ENCODE assay signal across 8 mouse cellular contexts in the genomic region with DNA sequence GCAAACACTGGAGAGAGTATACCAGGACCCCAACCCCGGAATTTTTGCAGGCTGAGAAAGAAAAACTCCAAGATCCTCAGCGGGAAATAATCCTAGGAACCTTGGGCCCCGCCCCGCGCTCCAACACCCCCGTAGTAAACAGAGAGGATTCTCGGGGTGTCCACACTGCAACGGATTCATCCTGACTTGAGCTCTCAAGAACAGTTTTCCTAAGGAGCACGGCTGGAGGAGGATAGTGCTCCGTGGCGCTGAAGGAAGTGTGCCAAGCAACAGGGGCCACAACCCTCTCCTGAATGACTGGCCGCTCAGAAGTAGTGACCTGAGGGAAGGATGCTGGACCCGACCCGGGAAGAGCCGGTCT. TPM values are rescaled to one million over a fixed set of nuclear protein-coding genes. Genes with fewer than 3 reads are reported as not detected.
DNase-seq lines count a peak whose midpoint lies in the region; ATAC-seq and TF ChIP-seq lines count a peak whose summit lies in the region.

No protein-coding gene starts in this region.

- no peak for TF ChIP-seq POLR2A in bone marrow, adult 2 months (IDR thresholded peaks at IDR 0.05; ENCODE audit: borderline replicate concordance, control insufficient read depth, low read depth, low read length)

- DNase-seq in kidney, postnatal 4 days, result no peak
- DNase-seq in frontal cortex, postnatal 36 days (ENCODE audit: low spot score in 2 of 2), result peak; percentile 36
- peak; percentile 6 for DNase-seq in lung, postnatal 36 days
- DNase-seq in yolk sac, embryonic 10.5 days (ENCODE audit: low spot score), result no peak
- no peak for DNase-seq in B cell, adult 2 months
- DNase-seq in thymus, postnatal 10 days (ENCODE audit: low spot score in 2 of 2), result no peak

- ATAC-seq in kidney, embryonic 16.5 days (ENCODE audit: low FRiP score, low TSS enrichment), result no peak

- WGBS in kidney, embryonic 16.5 days, result under 1% methylated on average over 15 of the region's 15 CpGs
- WGBS in bone marrow, adult 2 months, result under 1% methylated on average over 15 of the region's 15 CpGs

- H3K9me3 ChIP-seq in kidney, embryonic 16.5 days (ENCODE audit: low read length), result no peaks in the 10 kb centered on the region

- peaks cover 6% of the 10 kb centered on the region; the same call in 1 of the 2 replicates for H3K4me1 ChIP-seq in kidney, embryonic 16.5 days (ENCODE audit: insufficient read depth, low read length)
- no peaks in the 10 kb centered on the region for H3K4me1 ChIP-seq in bone marrow, adult 2 months (ENCODE audit: control insufficient read depth, insufficient read depth, low read length)

- H3K4me2 ChIP-seq in kidney, embryonic 16.5 days (replicated peaks; ENCODE audit: low read depth, low read length), result peak overlapping the region; percentile 85

- TF ChIP-seq CTCF in bone marrow, adult 2 months (IDR thresholded peaks at IDR 0.05; ENCODE audit: control insufficient read depth, insufficient read depth, low read length), result no peak

- H3K36me3 ChIP-seq in kidney, embryonic 16.5 days (ENCODE audit: insufficient read depth, low read length), result peaks cover 4% of the 10 kb centered on the region; the same call in 1 of the 2 replicates

- H3K9ac ChIP-seq in kidney, embryonic 16.5 days (replicated peaks; ENCODE audit: low read length), result peak overlapping the region; percentile 87

- H3K27ac ChIP-seq in kidney, embryonic 16.5 days (ENCODE audit: low read length), result peak overlapping the region; percentile 98
- peak overlapping the region; percentile 92 for H3K27ac ChIP-seq in bone marrow, adult 2 months (ENCODE audit: control insufficient read depth, insufficient read depth, low read depth, low read length, poor library complexity)

- H3K4me3 ChIP-seq in kidney, embryonic 16.5 days (ENCODE audit: low read length), result peak overlapping the region; percentile 91
- H3K4me3 ChIP-seq in bone marrow, adult 2 months (replicated peaks; ENCODE audit: control insufficient read depth, low read depth, low read length), result peak overlapping the region; percentile 92

- no peaks in the 10 kb centered on the region for H3K27me3 ChIP-seq in kidney, embryonic 16.5 days (ENCODE audit: insufficient read depth, low read length)

RNA-seq across cellular contexts. Expression of gene Uba6, which starts 0.5 kb away (rescaled TPM):
- 13.2 and 13.6 TPM in 2 replicates for polyA plus RNA-seq in kidney, embryonic 16.5 days (2015; fragmentation: Nextera tagmentation; extraction: Ambion mirVana)
- polyA plus RNA-seq in bone marrow, adult 2 months (2011; ENCODE audit: insufficient read depth, insufficient read length, low replicate concordance, missing spikeins), result 2.0 and 5.1 TPM in 2 replicates

RNA-seq across cellular contexts. Expression of gene Gnrhr, which starts 25.6 kb away (rescaled TPM):
- polyA plus RNA-seq in kidney, embryonic 16.5 days (2015; fragmentation: Nextera tagmentation; extraction: Ambion mirVana), result not detected in 2 replicates
- not detected in 2 replicates for polyA plus RNA-seq in bone marrow, adult 2 months (2011; ENCODE audit: insufficient read depth, insufficient read length, low replicate concordance, missing spikeins)

Comparison
In these comparisons a context has a peak if more than half of its experiments do, and no peak if none do; other contexts are left out.
1. DNase-seq: peak in frontal cortex, postnatal 36 days (2 of 2) and lung, postnatal 36 days (single experiment); none in kidney, postnatal 4 days (0 of 2), yolk sac, embryonic 10.5 days (single experiment), B cell, adult 2 months (0 of 2) and thymus, postnatal 10 days (0 of 2).